Mouse (Mus musculus): ENCODE measurements around the gene 3110040M04Rik.
"Not testable (repeated sequence)": the region's sequence is repeated elsewhere in the genome, so short reads cannot be mapped to it uniquely, and the experiment has no call there.

3110040M04Rik gene

DNA sequence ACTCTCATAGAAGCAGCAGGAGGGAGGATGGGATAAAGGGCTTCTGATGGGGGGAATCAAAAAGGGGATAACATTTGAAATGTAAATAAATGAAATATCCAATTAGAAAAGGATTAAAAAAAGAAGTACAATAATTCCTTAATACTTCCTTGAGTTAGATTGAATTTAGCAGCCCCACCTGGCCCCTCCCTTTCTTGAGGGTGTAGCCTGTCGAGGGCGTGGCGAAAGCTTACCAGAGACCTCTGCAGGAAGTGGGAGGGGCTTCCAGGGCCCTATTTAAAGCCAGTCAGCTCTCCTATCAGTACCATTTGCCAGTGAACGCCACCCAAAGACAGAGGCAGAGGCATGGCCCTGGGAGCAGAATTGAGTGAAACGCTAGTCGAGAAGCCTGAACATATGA lies at the start of gene 3110040M04Rik:
Gene 3110040M04Rik (plus strand): TSS at position 304 of the 400 bp plus-strand sequence.
- not testable (repeated sequence) for DNase-seq

DNA sequence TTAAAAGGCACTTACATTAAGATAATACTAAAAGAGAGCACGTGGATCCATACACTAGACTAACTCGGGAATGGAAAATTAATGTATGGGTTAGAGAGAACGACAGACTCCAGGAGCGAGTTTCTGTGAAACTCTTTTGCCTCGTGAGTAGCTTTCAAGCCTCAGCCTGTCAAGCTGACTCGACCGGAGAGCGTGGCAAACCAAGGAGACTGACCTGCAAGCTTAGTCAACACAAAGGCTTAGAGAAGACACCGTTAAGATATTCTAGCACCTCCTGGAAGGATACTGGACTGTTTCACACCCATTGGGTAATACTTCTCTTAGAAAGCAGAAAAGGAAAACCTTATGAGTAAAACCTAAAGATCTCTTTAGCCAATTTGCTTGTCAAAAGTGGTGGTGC lies 49.8 kb upstream of the 3110040M04Rik start:
- DNase-seq = not testable (repeated sequence)

DNA sequence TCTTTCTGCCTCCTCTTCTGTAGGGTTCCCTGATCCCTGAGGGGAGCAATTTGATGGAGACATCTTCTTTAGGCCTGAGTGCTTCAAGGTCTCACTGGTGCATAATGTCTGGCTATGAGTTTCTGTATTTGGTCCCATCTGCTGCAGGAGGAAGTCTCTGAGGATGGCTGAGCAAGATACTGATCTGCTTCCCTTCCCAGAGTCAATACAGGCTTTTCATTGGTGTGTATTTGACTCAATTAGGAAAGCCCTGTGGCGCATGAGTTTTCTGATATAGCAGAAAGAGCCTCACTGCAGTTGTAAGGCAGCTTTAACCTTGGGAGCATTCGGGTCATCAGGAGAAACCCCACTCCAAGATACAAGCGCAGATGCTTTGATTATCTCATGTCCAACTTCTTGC lies 47.8 kb upstream of the 3110040M04Rik start:
- no peak for DNase-seq

DNA sequence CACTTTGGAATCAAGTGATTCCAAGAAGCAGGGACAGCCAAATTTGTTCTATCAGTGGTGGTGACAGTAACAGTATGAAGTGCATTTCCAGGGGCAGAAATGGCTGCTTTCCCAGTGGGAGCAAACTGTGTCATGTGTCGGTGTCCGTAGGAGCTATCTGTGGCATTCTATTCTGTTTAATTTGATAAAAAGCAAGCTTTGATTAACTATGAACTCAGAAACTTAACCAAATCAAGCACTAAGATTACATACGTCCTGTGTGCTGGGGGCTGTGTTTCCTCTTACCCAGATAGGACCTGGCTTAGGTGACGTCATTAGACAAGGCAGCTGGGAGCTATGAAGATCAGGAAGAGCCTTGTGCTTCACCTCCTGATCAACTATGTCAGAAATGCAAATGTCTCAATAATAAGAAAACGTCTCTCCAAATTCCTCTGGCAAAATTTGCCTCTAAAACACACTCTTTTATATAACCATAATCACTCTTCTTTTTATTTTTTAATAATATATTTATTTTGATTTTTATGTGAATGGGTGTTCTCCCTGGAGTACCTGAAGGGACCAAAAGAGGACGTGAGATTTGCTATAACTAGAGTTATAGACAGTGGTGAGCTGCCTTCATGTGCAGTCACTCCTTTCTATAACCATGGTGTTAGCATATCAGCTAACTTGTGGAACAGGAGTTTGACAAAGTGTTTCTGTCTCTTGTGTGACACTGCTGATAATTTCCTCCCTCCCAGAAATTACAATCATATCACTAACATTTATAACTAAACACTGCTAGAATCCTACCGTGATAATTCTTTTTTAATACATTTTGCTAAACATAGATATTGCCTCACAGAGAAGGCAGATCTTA lies 46.9 kb upstream of the 3110040M04Rik start:
- no peak for DNase-seq

DNA sequence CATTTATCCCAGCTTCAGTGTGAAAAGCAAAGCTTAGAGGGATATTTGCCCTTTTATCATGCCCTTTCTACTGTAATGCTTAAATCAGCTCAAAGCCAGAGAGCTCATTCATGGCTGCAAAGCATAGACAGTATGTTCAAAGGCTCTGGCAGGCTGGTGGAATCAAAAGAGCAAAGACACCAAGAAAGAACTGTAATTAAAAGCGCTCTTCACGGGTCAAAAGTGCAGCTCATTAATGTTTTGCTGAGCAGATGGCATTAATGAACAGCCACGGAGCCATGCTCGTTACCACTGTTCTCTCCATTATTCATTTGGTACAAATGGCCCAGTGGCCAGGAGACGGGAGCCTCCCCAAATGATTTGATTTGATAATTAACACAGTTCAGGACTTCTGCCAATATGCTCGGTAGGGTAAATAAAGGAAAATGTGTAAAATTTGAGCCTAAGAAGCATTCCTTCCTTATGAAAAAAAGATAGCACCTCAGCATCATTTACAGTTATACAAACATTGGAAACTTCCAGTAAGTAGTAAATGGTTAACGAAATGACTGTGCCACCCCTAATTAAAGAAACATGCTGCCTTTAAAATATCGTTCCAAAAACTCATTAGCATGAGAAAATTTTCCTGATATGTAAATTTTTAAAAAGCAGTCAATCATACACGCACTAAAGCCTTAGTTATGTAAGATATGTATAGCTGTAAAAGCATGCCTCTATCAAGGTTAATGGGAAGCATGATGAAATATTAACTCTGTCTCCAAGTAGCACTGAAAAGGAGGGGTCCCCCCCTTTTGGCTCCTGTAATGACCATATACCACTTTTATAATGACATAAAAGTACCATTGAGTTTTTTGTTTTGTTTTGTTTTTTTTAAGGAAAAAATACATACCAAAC lies 45.7 kb upstream of the 3110040M04Rik start:
- no peak for DNase-seq

DNA sequence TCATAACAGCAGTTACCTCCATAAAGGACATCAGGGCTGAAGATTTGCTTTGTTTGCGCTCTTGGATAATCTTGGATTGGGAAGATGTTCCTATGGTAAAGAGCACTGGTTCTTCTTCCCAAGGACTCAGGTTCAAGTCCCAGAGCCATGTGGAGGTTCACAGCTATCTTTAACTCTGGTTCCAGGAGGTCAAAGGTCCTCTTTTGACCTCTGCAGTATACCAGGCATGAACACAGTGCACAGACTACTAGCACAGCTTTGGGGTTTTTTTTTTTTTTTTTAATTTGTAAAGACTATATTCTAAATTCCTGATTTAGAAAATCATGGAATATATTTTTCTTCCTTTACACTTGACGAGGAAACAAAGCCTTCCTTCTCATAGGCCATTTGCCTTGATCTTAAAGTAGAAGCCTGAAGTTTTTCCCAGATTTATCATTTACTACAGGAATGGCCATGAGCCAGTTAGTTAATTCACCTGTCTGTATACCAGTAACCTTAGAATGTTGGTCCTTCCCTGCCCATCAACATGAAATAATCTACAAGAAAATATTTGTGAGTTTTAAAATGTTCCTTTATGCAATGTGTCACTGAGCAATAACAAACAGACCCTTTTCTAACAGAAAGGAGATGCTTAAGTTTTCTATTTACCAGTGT lies 44.9 kb upstream of the 3110040M04Rik start:
- no peak for DNase-seq

DNA sequence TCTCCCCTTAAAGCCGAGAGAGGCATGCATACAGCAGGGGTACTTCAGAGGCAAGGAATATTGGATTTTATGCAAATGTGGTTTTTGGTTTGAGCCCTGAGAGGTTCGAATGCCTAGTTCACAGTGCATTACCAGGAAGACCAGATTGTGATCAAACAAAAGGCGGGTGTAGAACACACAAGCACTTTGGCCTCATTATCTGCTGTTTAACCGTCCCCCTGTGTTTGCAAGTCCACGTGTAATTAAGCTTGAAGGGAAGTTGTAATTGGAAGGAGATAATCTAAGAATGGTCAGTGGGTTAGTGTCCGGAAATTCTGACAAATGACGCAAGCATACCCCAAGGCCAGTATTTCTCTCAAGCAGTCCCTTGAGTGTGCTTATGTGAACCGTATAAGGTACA lies 37.9 kb upstream of the 3110040M04Rik start:
- no peak for DNase-seq

DNA sequence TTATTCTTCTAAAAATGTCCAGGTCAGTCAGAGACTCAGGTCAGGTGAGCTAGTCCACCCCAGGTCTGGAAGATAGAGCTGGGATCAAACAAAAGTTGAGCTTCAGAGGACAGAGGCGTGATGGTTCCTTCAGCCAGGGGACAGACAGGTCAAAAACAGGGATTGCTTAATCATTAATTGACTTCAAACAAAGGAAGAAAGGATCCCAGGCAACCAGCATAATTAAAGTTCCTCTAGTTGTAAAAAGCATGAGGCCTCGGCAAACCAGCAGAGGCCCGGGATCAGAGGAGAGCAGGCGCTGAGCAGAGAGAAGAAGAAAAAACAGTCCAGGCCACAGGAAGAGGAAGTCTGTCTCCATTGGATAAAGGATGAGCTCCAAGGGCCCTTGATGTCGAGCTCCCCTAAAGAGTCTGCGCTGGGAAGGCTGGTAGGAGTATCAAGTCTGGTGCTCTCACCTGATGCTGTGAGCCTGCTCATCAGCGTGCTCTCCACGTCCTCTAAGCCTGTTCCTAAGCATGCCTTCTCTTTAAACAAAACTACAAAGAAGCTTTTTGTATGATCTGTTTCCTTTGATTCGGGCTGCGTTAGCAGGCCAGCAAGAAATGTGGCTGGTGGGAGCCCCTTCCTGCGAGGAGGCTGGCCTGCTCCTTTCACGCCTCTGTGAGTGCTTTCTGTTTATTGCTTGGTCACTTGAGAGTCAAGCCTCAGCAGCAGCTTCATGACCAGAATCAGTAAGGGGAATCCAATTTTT lies 36.4 kb upstream of the 3110040M04Rik start:
- no peak for DNase-seq

DNA sequence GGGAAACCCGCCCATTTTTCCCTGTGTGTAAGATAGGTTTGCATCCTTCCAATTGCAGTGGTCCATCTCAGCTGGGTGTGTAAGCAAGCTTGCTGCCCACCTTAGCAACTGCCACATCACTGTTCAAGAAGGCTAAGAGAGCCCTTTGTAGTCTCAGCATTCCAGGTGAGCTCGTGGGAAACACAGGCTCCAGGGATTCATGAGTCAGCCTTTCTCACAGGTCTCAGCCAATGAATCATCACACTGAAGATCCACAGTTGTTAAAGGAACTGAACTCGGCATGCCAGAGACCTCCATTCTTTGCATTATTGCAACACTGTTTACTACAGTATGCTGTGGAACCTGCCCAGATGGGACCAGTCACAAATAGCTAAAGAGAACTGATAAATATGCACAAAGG lies 35.3 kb upstream of the 3110040M04Rik start:
- DNase-seq = no peak

DNA sequence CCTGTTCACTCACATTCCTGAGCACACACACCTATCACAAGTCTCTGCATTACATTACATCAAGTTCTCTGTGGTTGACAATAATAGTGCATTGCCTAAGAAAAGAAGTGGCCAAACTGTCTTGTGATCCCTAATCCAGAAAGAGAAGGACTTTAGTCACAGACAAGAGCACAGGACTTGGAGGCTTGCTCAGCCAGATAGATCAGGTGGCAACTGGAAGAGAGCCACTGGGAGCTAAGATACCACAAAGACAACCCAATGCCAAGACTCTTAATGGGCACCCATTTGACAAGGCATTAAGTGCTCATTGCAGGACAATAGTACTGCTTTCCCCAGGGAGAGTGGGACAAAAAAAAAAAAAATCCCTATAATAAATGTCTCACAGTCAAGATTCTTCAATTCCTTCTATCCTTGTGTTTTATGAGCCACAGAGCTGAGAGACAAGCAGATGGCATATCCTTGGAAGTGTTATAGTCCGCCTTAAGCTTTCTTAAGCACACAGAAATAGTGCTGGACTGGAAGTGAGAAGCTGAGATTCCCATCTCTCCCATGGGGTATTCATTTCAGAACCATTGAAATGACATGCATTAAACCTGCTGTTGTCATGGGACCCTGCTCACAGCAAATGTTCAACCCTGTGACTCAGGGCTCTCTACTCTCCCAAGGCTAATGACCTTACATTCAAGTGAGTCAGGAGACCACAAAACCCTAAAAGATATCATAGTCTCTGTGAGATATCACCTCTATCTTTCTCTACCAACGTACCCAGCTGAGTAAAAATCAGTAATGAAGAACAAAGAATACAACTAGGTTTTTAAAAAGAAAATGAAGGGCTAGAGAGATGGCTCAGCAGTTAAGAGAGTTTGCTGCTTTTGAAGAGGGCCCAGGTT lies 32.1 kb upstream of the 3110040M04Rik start:
- DNase-seq = no peak

DNA sequence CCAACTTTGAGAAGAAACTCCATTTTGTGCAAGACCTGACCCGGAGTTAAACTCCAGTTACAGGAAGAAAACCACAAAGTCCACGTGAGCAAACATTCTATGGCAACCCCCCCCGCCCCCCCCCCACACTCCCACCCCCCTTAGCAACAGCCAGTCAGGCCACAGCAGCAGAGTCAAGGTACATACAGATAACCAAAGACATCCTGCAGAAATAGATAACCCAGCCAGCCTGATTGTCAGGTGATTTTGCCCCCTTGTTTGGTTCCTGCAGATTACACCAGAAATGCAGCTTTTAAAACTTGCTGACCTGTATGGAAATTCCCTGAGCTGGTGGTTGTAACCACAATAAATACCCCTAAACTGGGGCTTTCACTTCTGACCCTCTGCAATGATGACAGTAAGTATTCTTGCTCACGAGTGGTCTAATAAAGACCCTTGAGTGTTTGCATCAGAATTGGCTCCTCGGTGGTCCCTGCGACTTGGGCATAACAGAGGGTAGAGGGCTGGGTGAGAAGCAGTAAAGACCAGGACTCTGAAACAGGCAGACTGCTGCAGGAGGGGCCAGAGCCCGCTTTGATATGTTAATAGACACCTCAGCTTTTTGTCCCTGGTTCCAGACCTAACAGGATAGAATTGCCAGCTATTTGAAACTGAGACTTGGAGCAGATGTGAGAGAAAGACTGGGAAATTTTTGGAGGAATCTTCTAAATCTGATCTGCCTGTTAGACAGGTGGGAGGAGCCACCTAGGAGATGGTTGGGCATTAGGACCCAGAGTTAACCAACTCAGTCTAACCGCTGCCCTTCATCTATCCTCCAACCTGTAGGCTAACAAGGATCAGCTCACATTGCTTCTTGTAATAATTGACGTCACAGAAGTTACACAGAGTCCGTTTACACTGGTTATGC lies 26.6 kb upstream of the 3110040M04Rik start:
- DNase-seq = no peak

DNA sequence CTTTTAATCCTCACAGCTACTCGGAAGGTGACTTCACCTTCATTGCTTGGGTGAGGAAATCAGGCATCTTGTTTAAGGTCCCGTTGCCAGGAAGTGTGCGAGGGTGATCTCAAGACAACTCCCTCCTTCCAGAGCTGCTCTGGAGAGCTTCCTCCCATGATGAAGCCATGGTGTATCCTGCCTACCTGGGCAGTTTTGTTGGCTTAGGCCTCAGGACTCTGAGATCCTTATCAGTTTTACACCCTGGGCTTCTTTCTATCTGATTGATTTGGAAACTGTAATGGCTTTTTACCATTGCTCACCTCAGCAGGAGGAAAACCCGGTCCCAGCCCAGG lies 26.0 kb upstream of the 3110040M04Rik start:
- DNase-seq = no peak

DNA sequence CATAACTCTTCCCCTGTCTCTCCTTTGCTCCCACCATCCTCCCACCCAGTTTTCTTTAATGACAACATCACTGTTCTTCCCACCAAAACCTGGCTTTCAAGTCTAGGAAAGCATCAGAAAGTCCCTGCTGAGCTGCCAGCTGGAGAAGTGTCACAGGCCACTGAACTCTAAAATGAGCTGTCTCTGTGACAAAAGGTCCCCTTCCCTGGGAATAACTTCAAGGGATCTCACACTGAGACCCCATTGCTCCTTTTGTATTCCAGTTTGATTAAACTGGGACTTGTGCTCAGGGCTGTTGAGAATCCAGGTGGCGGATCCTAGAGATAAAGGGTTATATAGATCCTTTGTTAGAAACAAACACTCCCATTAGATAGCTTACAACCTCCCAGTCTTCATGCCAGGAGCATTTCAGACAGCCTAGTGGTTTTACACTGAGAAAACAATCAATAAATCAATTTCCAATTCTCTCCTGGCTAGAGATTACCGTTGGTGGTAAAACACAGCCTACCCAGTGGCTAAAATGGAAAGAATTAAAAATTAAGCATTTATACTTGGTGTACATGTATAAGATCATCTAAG lies 25.3 kb upstream of the 3110040M04Rik start:
- DNase-seq = no peak

DNA sequence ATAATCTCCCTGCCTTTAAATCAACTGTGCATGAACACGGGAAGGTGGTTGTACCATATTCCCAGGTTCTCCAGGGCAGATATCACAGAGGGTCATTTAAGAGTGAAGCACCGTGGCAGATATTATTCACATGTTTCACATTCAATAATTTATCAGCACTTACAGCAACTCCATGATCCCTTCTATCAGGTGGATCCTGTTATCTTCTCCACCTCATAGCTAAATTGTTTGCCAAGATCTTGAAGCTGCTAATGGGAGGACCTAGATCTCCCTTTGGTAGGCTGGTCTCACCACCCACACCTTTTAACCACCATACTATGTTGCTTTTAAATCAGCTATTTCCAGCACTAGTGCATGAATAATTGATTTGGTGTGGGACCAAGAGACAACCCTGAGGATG lies 23.8 kb upstream of the 3110040M04Rik start:
- no peak for DNase-seq

DNA sequence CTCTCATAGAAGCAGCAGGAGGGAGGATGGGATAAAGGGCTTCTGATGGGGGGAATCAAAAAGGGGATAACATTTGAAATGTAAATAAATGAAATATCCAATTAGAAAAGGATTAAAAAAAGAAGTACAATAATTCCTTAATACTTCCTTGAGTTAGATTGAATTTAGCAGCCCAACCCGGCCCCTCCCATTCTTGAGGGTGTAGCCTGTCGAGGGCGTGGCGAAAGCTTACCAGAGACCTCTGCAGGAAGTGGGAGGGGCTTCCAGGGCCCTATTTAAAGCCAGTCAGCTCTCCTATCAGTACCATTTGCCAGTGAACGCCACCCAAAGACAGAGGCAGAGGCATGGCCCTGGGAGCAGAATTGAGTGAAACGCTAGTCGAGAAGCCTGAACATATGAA lies 21.7 kb upstream of the 3110040M04Rik start, which contains the start of gene Gm47985:
Gene Gm47985 (plus strand): TSS at position 272 of the 400 bp plus-strand sequence.
- not testable (repeated sequence) for DNase-seq

DNA sequence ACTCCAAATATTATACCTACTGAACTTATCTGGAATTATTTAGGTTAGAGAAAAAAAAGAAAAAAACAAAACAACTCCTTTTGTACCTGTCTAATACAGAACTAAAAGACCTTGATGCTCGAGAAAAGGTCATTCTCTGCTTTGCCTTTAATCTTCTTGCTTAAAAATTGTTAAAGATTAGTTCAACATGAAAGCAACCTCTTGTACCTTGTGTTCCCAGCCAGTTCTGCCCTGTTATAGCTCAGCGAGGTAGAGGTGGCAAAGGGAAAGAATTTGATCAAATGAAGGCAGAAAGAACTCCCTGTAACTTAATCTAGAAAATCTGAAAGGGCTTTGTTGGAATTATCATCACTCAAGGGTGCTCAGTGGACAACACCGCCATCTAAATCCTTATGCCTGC lies 17.7 kb upstream of the 3110040M04Rik start:
- not testable (repeated sequence) for DNase-seq

DNA sequence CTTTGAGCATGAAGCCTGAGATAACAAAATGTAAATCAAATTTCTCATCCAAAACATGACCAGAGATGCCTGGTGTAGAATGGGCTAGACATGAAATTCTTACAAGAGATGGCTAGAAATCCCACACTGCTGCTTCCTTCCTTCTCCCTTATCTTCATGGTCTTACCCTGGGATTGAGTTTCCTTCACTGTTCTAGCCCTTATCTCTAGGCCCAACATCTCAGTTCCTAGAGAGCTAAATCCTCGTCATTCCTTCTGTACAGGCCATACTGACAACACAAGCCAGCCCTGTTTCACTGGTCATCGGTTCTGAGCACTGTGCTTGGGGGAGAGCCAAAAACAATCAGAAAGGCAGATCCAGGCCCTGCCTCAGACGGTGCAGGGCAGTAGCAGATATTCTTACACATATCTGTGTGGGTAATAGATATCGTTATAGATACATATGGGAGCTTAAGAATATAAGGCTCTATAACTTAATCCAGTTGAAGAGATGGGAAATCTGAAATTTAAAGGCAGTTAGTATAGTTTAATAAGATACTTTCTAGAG lies 17.0 kb upstream of the 3110040M04Rik start:
- not testable (repeated sequence) for DNase-seq

DNA sequence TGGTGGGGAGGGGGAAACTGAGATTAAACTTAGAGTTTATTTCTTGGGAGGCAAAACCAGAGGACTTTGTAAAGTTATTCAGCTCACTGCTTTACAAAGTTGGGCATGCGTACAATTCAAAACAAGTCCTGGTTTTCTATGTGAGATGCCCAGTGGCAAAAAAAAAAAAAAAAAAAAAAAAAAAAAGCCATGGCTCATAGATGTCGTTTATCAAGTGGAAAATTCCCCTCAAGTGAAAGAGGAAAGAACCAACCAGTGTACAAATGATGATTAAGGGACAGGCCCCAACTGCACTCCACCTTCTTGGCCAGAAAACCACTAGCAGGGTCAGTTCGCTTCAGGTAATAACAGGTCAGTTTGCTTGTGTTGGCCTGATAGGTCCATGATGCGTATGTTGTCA lies 15.5 kb upstream of the 3110040M04Rik start:
- DNase-seq = no peak

DNA sequence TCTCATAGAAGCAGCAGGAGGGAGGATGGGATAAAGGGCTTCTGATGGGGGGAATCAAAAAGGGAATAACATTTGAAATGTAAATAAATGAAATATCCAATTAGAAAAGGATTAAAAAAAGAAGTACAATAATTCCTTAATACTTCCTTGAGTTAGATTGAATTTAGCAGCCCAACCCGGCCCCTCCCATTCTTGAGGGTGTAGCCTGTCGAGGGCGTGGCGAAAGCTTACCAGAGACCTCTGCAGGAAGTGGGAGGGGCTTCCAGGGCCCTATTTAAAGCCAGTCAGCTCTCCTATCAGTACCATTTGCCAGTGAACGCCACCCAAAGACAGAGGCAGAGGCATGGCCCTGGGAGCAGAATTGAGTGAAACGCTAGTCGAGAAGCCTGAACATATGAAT lies 11.8 kb upstream of the 3110040M04Rik start, which contains the start of gene Gm8947:
Gene Gm8947 (plus strand): TSS at position 302 of the 400 bp plus-strand sequence.
- DNase-seq = not testable (repeated sequence)
